Mouse (Mus musculus): Measurements from ENCODE around the gene Ppp1cc. TPM values are rescaled to one million over a fixed set of nuclear protein-coding genes. Genes with fewer than 3 reads are reported as not detected.

The Ppp1cc gene
- total and polyA plus RNA-seq, 3 experiments = 148 to 293 (median 269) TPM

DNA sequence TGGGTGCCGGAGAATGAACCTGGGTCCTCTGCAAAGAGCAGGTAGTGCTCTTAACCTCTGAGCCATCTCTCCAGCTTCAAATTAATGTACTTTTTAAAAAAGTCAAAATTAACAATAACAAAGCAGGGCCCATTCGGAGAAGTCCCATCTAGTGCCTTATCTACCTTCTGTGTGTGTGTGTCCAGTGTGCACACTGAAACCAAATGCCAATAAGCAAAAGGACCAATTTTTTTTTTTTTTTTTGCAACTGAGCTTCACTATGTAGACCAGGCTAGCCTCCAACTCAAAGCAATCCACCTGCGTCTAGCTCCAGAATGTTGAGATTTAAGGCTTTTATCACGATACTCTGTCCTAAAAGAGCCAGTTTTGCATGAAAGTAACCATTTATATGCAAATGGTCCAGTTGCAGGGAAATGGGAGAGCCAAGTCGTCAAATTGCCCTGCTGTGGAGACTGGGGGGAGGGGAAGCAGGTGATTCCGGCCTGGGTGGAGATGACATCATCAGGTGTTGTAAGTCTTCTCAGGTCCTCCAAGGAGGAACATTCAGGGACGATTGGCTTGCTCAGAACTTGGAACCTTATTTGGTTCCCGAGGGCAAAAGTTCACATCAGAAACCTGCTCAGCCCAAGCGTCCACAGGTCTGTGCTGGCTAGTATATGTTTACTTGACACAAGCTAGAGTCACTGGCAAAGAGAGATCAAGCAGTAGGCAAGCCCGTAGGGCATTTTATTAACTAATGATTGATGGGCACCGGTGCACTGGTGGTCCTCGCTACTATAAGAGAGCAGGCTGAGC, 33.4 kb downstream of the Ppp1cc start:
- Histone ChIP-seq H3K4me1 (ENCODE audit: insufficient read depth, low read depth, low read length) (no peaks in the 10 kb centered on the region), H3K36me3 (replicated peaks) (no peaks in the 10 kb centered on the region), H3K27me3 (ENCODE audit: insufficient read depth, low read length) (peaks cover 28% of the 10 kb centered on the region), H3K4me3 (ENCODE audit: low read depth, low read length) (no peak overlapping the region), H3K9me3 (replicated peaks) (no peaks in the 10 kb centered on the region)
- ATAC-seq (ENCODE audit: extremely low read depth, insufficient number of reproducible peaks, low FRiP score, poor library complexity, severe bottlenecking) = no peak
- TF ChIP-seq CTCF (IDR thresholded peaks at IDR 0.05; ENCODE audit: low read depth, low read length) = no peak
- no peak for TF ChIP-seq GATA2 (IDR thresholded peaks at IDR 0.05; ENCODE audit: borderline replicate concordance, low read depth, low read length)
- TF ChIP-seq POLR2AphosphoS5 (IDR thresholded peaks at IDR 0.05; ENCODE audit: insufficient replicate concordance, low read depth, low read length) = no peak
- no peak for TF ChIP-seq TAL1 (conservative IDR thresholded peaks at IDR 0.05; ENCODE audit: low read depth, low read length)
- no peak for TF ChIP-seq GATA1 (IDR thresholded peaks at IDR 0.05; ENCODE audit: borderline replicate concordance, low read length)
- no peak for DNase-seq (ENCODE audit: low spot score)

DNA sequence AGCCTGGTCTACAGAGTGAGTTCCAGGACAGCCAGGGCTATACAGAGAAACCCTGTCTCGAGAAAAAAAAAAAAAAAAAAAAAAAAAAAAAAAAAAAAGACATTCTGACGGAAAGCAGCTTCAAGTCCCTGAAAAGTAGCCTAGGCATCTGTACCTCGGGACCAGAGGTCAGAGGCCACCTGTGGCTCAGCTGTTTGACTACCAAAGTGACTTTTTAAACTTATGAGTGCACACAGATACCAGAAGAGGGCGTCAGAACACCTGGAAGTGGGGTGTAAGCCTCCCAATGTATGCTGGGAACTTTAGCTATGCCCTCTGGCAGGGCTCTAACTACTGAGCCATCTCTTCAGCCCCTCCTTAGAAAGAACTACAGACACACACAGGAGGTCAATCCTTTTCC, 34.3 kb downstream of the Ppp1cc start:
- Histone ChIP-seq H3K4me3 (ENCODE audit: low read depth, low read length) (no peak overlapping the region), H3K27me3 (ENCODE audit: insufficient read depth, low read length) (peaks cover 21% of the 10 kb centered on the region), H3K36me3 (replicated peaks) (no peaks in the 10 kb centered on the region), H3K4me1 (ENCODE audit: insufficient read depth, low read depth, low read length) (no peaks in the 10 kb centered on the region), H3K9me3 (replicated peaks) (no peaks in the 10 kb centered on the region)
- ATAC-seq (ENCODE audit: extremely low read depth, insufficient number of reproducible peaks, low FRiP score, poor library complexity, severe bottlenecking) = no peak
- no peak for TF ChIP-seq GATA1 (IDR thresholded peaks at IDR 0.05; ENCODE audit: borderline replicate concordance, low read length)
- no peak for TF ChIP-seq POLR2AphosphoS5 (IDR thresholded peaks at IDR 0.05; ENCODE audit: insufficient replicate concordance, low read depth, low read length)
- TF ChIP-seq GATA2 (IDR thresholded peaks at IDR 0.05; ENCODE audit: borderline replicate concordance, low read depth, low read length) = no peak
- TF ChIP-seq TAL1 (conservative IDR thresholded peaks at IDR 0.05; ENCODE audit: low read depth, low read length) = no peak
- no peak for TF ChIP-seq CTCF (IDR thresholded peaks at IDR 0.05; ENCODE audit: low read depth, low read length)
- DNase-seq (ENCODE audit: low spot score) = no peak

DNA sequence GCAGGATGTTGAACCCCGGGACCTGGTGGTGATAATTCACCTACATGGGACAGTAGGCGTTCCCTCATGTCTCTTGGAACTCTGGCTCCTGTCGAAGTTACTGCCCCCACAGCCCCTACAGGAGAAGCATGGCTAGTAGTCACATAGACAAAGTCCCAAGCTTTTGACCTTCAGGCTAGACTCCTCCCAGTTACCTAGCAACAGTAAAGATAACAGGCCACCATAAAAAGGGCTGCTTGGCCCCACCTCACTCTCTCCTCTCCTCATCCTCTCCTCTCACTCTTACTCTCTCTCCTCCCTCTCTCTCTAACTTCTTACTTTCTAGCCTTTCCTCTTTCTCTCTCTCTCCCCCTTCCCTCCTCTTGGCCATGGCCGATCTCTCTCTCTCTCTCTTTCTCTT, 42.8 kb downstream of the Ppp1cc start:
- Histone ChIP-seq H3K36me3 (replicated peaks) (no peaks in the 10 kb centered on the region), H3K4me3 (ENCODE audit: low read depth, low read length) (no peak overlapping the region), H3K4me1 (ENCODE audit: insufficient read depth, low read depth, low read length) (no peaks in the 10 kb centered on the region), H3K27me3 (ENCODE audit: insufficient read depth, low read length) (peaks cover 22% of the 10 kb centered on the region; the same call in 1 of the 2 replicates), H3K9me3 (replicated peaks) (peaks cover 9% of the 10 kb centered on the region)
- ATAC-seq (ENCODE audit: extremely low read depth, insufficient number of reproducible peaks, low FRiP score, poor library complexity, severe bottlenecking) (no peak), DNase-seq (ENCODE audit: low spot score) (no peak)
- no peak for TF ChIP-seq GATA1 (IDR thresholded peaks at IDR 0.05; ENCODE audit: borderline replicate concordance, low read length)
- TF ChIP-seq TAL1 (conservative IDR thresholded peaks at IDR 0.05; ENCODE audit: low read depth, low read length) = no peak
- no peak for TF ChIP-seq CTCF (IDR thresholded peaks at IDR 0.05; ENCODE audit: low read depth, low read length)
- TF ChIP-seq POLR2AphosphoS5 (IDR thresholded peaks at IDR 0.05; ENCODE audit: insufficient replicate concordance, low read depth, low read length) = no peak
- no peak for TF ChIP-seq GATA2 (IDR thresholded peaks at IDR 0.05; ENCODE audit: borderline replicate concordance, low read depth, low read length)

DNA sequence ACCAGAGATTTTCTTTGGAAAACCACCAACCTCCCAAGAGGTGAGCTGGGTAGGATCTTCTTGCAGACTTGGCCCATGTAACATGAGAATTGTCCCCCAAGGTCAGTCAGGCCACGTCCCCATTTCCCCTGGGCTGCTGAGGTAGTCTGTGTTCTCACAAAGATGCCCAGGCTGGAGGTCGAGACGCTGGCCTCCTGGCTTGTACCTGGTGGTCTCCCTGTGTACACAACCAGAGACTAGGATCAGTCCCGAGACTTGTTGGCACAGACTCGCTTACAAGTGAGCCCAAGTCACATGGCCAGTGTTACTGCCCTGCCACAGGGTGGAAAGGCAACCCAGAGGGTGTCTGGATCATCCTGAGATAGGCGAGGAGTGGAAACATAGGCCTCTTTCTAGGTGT, 43.8 kb downstream of the Ppp1cc start:
- TF ChIP-seq GATA1 (IDR thresholded peaks at IDR 0.05; ENCODE audit: borderline replicate concordance, low read length) = no peak
- TF ChIP-seq GATA2 (IDR thresholded peaks at IDR 0.05; ENCODE audit: borderline replicate concordance, low read depth, low read length) = no peak
- no peak for TF ChIP-seq CTCF (IDR thresholded peaks at IDR 0.05; ENCODE audit: low read depth, low read length)
- no peak for TF ChIP-seq TAL1 (conservative IDR thresholded peaks at IDR 0.05; ENCODE audit: low read depth, low read length)
- TF ChIP-seq POLR2AphosphoS5 (IDR thresholded peaks at IDR 0.05; ENCODE audit: insufficient replicate concordance, low read depth, low read length) = no peak
- Histone ChIP-seq H3K4me3 (ENCODE audit: low read depth, low read length) (no peak overlapping the region), H3K9me3 (replicated peaks) (peaks cover 9% of the 10 kb centered on the region), H3K36me3 (replicated peaks) (no peaks in the 10 kb centered on the region), H3K4me1 (ENCODE audit: insufficient read depth, low read depth, low read length) (no peaks in the 10 kb centered on the region), H3K27me3 (ENCODE audit: insufficient read depth, low read length) (peaks cover 24% of the 10 kb centered on the region)
- no peak for ATAC-seq (ENCODE audit: extremely low read depth, insufficient number of reproducible peaks, low FRiP score, poor library complexity, severe bottlenecking)
- no peak for DNase-seq (ENCODE audit: low spot score)

DNA sequence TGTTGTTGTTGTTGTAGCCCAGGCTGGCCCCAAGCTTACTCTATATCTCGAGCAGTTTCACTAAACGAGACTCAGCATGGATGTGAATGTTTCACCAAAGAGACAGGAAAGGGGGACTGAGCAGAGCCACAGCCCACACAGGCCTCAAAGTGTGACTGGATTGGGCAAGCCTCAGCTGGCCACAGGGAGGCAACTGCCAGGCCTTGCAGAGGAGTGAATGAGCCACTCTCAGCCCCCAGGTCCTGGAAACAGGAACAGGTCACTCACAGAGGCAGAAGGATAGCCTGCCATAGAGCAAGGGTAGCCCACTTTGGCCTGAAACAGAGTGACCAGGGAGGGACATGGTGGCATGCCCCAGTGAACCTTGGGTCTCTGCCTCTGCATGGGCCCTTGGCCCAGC, 46.1 kb downstream of the Ppp1cc start:
- ATAC-seq (ENCODE audit: extremely low read depth, insufficient number of reproducible peaks, low FRiP score, poor library complexity, severe bottlenecking) (no peak), DNase-seq (ENCODE audit: low spot score) (no peak)
- H3K4me1 ChIP-seq (ENCODE audit: insufficient read depth, low read depth, low read length) = no peaks in the 10 kb centered on the region
- TF ChIP-seq CTCF (IDR thresholded peaks at IDR 0.05; ENCODE audit: low read depth, low read length) (no peak), TAL1 (conservative IDR thresholded peaks at IDR 0.05; ENCODE audit: low read depth, low read length) (no peak), POLR2AphosphoS5 (IDR thresholded peaks at IDR 0.05; ENCODE audit: insufficient replicate concordance, low read depth, low read length) (no peak), GATA2 (IDR thresholded peaks at IDR 0.05; ENCODE audit: borderline replicate concordance, low read depth, low read length) (no peak), GATA1 (IDR thresholded peaks at IDR 0.05; ENCODE audit: borderline replicate concordance, low read length) (no peak)
- peaks cover 9% of the 10 kb centered on the region for H3K9me3 ChIP-seq (replicated peaks)
- no peaks in the 10 kb centered on the region for H3K36me3 ChIP-seq (replicated peaks)
- no peak overlapping the region for H3K4me3 ChIP-seq (ENCODE audit: low read depth, low read length)
- H3K27me3 ChIP-seq (ENCODE audit: insufficient read depth, low read length) = peaks cover 46% of the 10 kb centered on the region

DNA sequence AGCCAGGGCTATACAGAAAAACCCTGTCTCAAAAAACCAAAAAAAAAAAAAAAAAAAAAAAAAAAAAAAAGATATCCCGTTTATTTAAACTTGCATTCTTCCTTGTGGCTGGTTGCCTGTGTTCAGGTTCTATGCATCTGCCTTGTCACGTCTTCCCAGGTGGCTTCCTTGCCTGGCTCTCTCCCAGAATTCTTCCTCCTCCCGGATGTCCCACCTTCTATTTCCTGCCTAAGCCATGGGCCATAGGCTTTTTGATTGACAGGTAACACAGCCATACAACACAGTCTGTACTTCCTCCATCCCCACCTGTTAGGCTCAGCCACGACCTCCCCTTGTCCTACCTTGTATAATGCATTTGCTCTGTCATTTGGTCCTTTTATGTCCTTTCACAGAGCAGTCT, 48.4 kb downstream of the Ppp1cc start, which contains the start of gene Hvcn1:
Gene Hvcn1 (plus strand): TSS at position 330 of the 400 bp plus-strand sequence.
- TF ChIP-seq GATA1 (IDR thresholded peaks at IDR 0.05; ENCODE audit: borderline replicate concordance, low read length) (no peak), POLR2AphosphoS5 (IDR thresholded peaks at IDR 0.05; ENCODE audit: insufficient replicate concordance, low read depth, low read length) (no peak)
- H3K27me3 ChIP-seq (ENCODE audit: insufficient read depth, low read length) = peaks cover 61% of the 10 kb centered on the region
- ATAC-seq (ENCODE audit: extremely low read depth, insufficient number of reproducible peaks, low FRiP score, poor library complexity, severe bottlenecking) = no peak
- DNase-seq (ENCODE audit: low spot score) = no peak
- no peaks in the 10 kb centered on the region for H3K9me3 ChIP-seq (replicated peaks)
- H3K4me3 ChIP-seq (ENCODE audit: low read depth, low read length) = no peak within 1 kb of the TSS
- H3K4me1 ChIP-seq (ENCODE audit: insufficient read depth, low read depth, low read length) = peaks cover 6% of the 10 kb centered on the region; the same call in 1 of the 2 replicates
- no peaks in the 10 kb centered on the region for H3K36me3 ChIP-seq (replicated peaks)
